Mouse (Mus musculus): ENCODE measurements around the gene Fgf3. TPM values are rescaled to one million over a fixed set of nuclear protein-coding genes. Genes with fewer than 3 reads are reported as not detected.

Fgf3 gene
- polyA plus RNA-seq, 1 experiment from 2014 or later, result not detected

DNA sequence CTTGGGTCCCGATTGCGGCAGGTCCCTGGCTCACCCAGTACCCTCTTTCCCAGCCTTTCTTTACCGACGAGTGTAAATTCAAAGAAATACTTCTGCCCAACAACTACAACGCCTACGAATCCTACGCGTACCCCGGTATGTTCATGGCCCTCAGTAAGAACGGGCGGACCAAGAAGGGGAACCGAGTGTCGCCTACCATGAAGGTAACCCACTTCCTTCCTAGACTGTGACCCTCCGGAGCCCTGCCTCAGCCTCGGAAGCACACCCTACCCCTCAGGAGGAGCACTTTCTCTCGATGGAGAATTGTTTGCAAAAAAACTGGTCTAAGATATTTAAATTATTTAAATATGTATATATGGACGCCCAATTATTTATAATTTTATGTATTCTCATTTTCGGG lies 24.8 kb downstream of the Fgf3 start:
- ATAC-seq (ENCODE audit: insufficient number of reproducible peaks, low FRiP score, low TSS enrichment, low read depth) (no peak), DNase-seq (ENCODE audit: low spot score) (peak; percentile 45)
- Histone ChIP-seq H3K4me1 (ENCODE audit: control insufficient read depth, insufficient read depth, low read length) (peaks cover 8% of the 10 kb centered on the region), H3K4me3 (ENCODE audit: low read depth, low read length) (no peak overlapping the region), H3K9ac (ENCODE audit: low read length) (no peak overlapping the region), H3K27ac (replicated peaks; ENCODE audit: low read depth, low read length) (no peak overlapping the region), H3K27me3 (ENCODE audit: control insufficient read depth, insufficient read depth, low read length) (peaks cover 69% of the 10 kb centered on the region), H3K9me3 (ENCODE audit: control insufficient read depth, low read length) (no peaks in the 10 kb centered on the region), H3K36me3 (ENCODE audit: control insufficient read depth, insufficient read depth, low read length) (no peaks in the 10 kb centered on the region), H3K4me2 (ENCODE audit: low read depth, severe bottlenecking) (no peak overlapping the region)
- WGBS, result 3% methylated on average over 18 of the region's 18 CpGs

DNA sequence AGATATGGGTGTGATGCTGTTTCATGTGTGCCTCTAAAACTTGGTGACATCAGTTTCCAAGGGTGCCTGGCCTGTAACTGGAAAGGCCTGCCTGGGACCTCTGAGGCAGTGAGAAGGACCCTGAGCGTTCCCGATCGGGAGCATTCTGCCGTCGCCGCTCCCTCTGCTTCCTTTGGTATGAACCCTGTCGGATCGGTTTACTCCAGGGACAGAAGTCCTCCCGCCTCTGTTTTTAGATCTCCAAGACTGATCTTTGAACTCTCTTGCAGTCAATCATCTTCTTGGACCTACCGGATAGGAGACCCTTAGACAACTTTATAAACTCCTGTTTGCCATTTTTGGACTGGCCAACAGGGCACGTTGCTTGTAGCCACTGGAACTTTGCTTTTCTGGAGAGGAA lies 25.3 kb downstream of the Fgf3 start:
- Histone ChIP-seq H3K27ac (replicated peaks; ENCODE audit: low read depth, low read length) (no peak overlapping the region), H3K4me2 (ENCODE audit: low read depth, severe bottlenecking) (no peak overlapping the region), H3K27me3 (ENCODE audit: control insufficient read depth, insufficient read depth, low read length) (peaks cover 68% of the 10 kb centered on the region), H3K9me3 (ENCODE audit: control insufficient read depth, low read length) (no peaks in the 10 kb centered on the region), H3K36me3 (ENCODE audit: control insufficient read depth, insufficient read depth, low read length) (no peaks in the 10 kb centered on the region), H3K4me1 (ENCODE audit: control insufficient read depth, insufficient read depth, low read length) (peaks cover 8% of the 10 kb centered on the region), H3K9ac (ENCODE audit: low read length) (no peak overlapping the region), H3K4me3 (ENCODE audit: low read depth, low read length) (no peak overlapping the region)
- WGBS, result 2% methylated on average over 11 of the region's 11 CpGs
- DNase-seq (ENCODE audit: low spot score) (peak; percentile 49), ATAC-seq (ENCODE audit: insufficient number of reproducible peaks, low FRiP score, low TSS enrichment, low read depth) (no peak)

DNA sequence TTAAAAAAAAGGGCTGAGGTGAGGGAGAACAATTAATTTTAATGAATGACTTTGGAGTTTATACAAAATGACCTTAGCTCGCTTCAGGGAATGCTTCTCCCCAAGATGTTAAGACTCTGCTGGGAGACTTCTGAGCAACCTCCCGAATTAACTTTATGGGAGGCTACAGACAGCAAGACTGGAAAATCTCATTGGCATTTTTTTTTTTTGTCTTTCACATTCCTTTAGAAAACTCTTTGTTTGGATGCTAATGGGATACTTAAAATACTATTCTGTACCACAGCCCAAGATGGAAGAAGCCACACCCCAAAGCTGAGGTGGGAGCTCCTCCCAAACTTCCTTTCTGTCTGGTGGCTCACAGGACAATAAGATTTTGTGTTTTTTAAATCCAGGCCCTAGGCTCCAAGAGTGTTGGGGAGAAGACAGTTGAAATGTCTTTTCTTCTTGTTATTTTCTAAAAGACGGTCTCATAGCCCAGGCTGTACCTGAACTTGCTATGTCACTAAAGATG lies 26.3 kb downstream of the Fgf3 start:
- H3K4me2 ChIP-seq (ENCODE audit: low read depth, severe bottlenecking), result no peak overlapping the region
- H3K27me3 ChIP-seq (ENCODE audit: control insufficient read depth, insufficient read depth, low read length), result peaks cover 66% of the 10 kb centered on the region
- no peak overlapping the region for H3K4me3 ChIP-seq (ENCODE audit: low read depth, low read length)
- H3K27ac ChIP-seq (replicated peaks; ENCODE audit: low read depth, low read length), result no peak overlapping the region
- H3K9ac ChIP-seq (ENCODE audit: low read length), result no peak overlapping the region
- H3K4me1 ChIP-seq (ENCODE audit: control insufficient read depth, insufficient read depth, low read length), result peaks cover 8% of the 10 kb centered on the region
- 53% methylated on average over 3 of the region's 3 CpGs for WGBS
- H3K36me3 ChIP-seq (ENCODE audit: control insufficient read depth, insufficient read depth, low read length), result no peaks in the 10 kb centered on the region
- no peaks in the 10 kb centered on the region for H3K9me3 ChIP-seq (ENCODE audit: control insufficient read depth, low read length)
- ATAC-seq (ENCODE audit: insufficient number of reproducible peaks, low FRiP score, low TSS enrichment, low read depth) (no peak), DNase-seq (ENCODE audit: low spot score) (no peak)

DNA sequence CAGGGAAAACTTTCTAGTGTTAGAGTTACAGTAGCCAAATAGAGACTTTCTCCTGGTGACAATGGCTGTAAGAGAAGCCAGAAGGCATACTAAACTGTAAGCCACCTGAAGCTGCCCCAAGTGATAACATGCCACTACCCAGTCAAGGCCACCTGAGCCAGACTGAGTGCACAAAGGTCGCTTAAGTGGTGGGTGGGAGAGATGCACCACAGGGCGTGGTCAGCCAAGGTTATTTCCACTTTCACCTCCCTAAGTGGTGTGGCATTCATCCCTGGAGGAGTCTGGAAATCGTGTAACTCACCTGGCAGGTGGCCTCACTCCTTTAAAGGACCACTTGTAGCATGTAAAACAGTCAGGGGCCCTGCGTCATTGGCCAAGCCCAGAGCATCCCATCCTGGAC lies 29.3 kb downstream of the Fgf3 start:
- no peaks in the 10 kb centered on the region for H3K36me3 ChIP-seq (ENCODE audit: control insufficient read depth, insufficient read depth, low read length)
- H3K4me2 ChIP-seq (ENCODE audit: low read depth, severe bottlenecking), result no peak overlapping the region
- no peaks in the 10 kb centered on the region for H3K4me1 ChIP-seq (ENCODE audit: control insufficient read depth, insufficient read depth, low read length)
- no peak overlapping the region for H3K9ac ChIP-seq (ENCODE audit: low read length)
- no peaks in the 10 kb centered on the region for H3K9me3 ChIP-seq (ENCODE audit: control insufficient read depth, low read length)
- DNase-seq (ENCODE audit: low spot score) (no peak), ATAC-seq (ENCODE audit: insufficient number of reproducible peaks, low FRiP score, low TSS enrichment, low read depth) (no peak)
- H3K27ac ChIP-seq (replicated peaks; ENCODE audit: low read depth, low read length), result no peak overlapping the region
- H3K27me3 ChIP-seq (ENCODE audit: control insufficient read depth, insufficient read depth, low read length), result peaks cover 36% of the 10 kb centered on the region
- no peak overlapping the region for H3K4me3 ChIP-seq (ENCODE audit: low read depth, low read length)
- 74% methylated on average over 4 of the region's 4 CpGs for WGBS

DNA sequence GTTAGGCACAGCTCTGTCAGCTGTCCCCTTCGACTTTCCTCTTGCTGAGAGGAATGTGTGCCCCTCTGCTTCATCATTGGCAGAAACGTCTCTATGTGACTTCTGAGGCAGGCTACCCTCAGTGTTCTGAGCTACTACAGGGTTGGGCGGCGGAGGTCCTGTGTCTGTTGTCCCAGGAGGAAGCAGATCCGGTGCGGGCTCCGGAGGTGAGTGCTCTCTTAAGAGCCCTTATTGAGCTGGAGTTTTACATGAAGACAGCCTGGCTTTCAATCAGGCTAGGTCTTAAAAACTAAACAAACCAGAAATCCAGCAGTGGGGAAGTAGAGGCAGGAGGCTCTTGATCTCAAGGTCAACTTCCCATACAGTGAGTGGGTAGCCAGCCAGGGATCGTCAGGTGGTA lies 29.7 kb downstream of the Fgf3 start:
- DNase-seq (ENCODE audit: low spot score), result no peak
- WGBS, result 79% methylated on average over 8 of the region's 8 CpGs
- no peak overlapping the region for H3K4me3 ChIP-seq (ENCODE audit: low read depth, low read length)
- H3K36me3 ChIP-seq (ENCODE audit: control insufficient read depth, insufficient read depth, low read length), result no peaks in the 10 kb centered on the region
- H3K4me2 ChIP-seq (ENCODE audit: low read depth, severe bottlenecking), result no peak overlapping the region
- H3K9me3 ChIP-seq (ENCODE audit: control insufficient read depth, low read length), result no peaks in the 10 kb centered on the region
- H3K27ac ChIP-seq (replicated peaks; ENCODE audit: low read depth, low read length), result no peak overlapping the region
- ATAC-seq (ENCODE audit: insufficient number of reproducible peaks, low FRiP score, low TSS enrichment, low read depth), result no peak
- peaks cover 32% of the 10 kb centered on the region for H3K27me3 ChIP-seq (ENCODE audit: control insufficient read depth, insufficient read depth, low read length)
- H3K4me1 ChIP-seq (ENCODE audit: control insufficient read depth, insufficient read depth, low read length), result no peaks in the 10 kb centered on the region
- no peak overlapping the region for H3K9ac ChIP-seq (ENCODE audit: low read length)

DNA sequence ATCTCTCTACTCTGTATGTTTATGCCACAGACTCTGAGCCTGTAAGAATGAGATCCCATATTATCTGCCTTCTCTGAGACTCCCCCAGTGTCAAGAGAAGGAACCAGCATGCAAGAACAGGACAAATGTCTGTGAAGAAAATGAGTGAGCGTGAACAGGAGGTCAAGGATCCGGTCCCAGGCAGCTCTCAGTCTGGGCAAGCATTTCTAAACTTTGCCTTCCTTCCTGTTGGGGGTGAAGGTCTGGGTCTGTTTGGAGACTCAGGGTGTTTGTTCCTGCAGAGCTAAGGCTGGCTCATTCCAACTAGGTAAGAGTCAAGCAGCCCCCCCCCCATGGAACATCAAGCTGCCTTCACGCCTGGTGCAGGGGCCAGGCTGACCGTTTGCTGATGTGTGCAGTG lies 34.5 kb downstream of the Fgf3 start:
- ATAC-seq (ENCODE audit: insufficient number of reproducible peaks, low FRiP score, low TSS enrichment, low read depth) (no peak), DNase-seq (ENCODE audit: low spot score) (no peak)
- WGBS, result 60% methylated on average over 4 of the region's 4 CpGs
- H3K9me3 ChIP-seq (ENCODE audit: control insufficient read depth, low read length), result no peaks in the 10 kb centered on the region
- no peak overlapping the region for H3K27ac ChIP-seq (replicated peaks; ENCODE audit: low read depth, low read length)
- H3K4me3 ChIP-seq (ENCODE audit: low read depth, low read length), result no peak overlapping the region
- H3K4me2 ChIP-seq (ENCODE audit: low read depth, severe bottlenecking), result no peak overlapping the region
- no peaks in the 10 kb centered on the region for H3K27me3 ChIP-seq (ENCODE audit: control insufficient read depth, insufficient read depth, low read length)
- H3K4me1 ChIP-seq (ENCODE audit: control insufficient read depth, insufficient read depth, low read length), result no peaks in the 10 kb centered on the region
- no peak overlapping the region for H3K9ac ChIP-seq (ENCODE audit: low read length)
- no peaks in the 10 kb centered on the region for H3K36me3 ChIP-seq (ENCODE audit: control insufficient read depth, insufficient read depth, low read length)

DNA sequence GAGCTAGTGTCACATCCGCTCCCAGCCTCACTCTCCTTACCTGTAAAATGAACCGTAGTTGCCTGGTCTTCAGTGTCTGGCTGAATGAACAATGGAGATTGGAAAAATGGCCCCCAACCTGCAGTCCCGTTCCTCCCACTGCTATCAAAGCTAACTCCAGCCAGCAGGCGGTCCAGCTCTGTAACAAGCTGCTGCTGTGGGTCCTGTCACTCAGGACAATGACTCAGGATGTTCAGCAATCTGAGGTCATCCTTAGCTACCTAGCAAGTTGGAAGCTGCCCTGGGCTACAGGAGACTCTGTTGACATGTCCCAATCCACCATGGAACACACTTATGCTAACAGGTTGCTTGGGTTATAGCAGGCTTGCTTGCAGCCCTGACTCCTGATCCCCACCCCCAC lies 35.3 kb downstream of the Fgf3 start:
- no peak overlapping the region for H3K4me3 ChIP-seq (ENCODE audit: low read depth, low read length)
- no peak for DNase-seq (ENCODE audit: low spot score)
- H3K36me3 ChIP-seq (ENCODE audit: control insufficient read depth, insufficient read depth, low read length), result no peaks in the 10 kb centered on the region
- H3K4me2 ChIP-seq (ENCODE audit: low read depth, severe bottlenecking), result no peak overlapping the region
- no peak for ATAC-seq (ENCODE audit: insufficient number of reproducible peaks, low FRiP score, low TSS enrichment, low read depth)
- no peak overlapping the region for H3K9ac ChIP-seq (ENCODE audit: low read length)
- H3K27me3 ChIP-seq (ENCODE audit: control insufficient read depth, insufficient read depth, low read length), result no peaks in the 10 kb centered on the region
- no peak overlapping the region for H3K27ac ChIP-seq (replicated peaks; ENCODE audit: low read depth, low read length)
- 78% methylated on average over 4 of the region's 4 CpGs for WGBS
- H3K4me1 ChIP-seq (ENCODE audit: control insufficient read depth, insufficient read depth, low read length), result no peaks in the 10 kb centered on the region
- no peaks in the 10 kb centered on the region for H3K9me3 ChIP-seq (ENCODE audit: control insufficient read depth, low read length)

DNA sequence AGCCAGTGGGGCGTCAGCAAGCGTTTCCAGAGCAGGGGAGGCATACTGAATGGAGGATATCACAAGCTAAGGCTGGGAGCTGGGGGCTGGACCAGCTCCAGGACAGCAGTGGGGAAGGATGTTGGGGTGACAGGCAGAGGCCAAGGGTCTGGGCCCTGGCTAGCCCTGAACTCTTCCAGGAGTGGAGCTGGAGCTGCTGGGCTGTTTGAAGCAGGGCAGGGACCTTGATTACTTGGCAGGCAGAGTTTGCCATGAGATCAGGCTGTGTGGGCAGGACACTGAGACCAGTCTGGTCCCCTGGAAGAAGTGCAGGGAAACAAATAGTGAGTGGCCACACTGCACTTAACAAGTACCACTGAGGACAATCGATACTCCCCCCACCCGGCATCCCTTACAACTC lies 36.3 kb downstream of the Fgf3 start:
- Histone ChIP-seq H3K9me3 (ENCODE audit: control insufficient read depth, low read length) (no peaks in the 10 kb centered on the region), H3K27ac (replicated peaks; ENCODE audit: low read depth, low read length) (no peak overlapping the region), H3K27me3 (ENCODE audit: control insufficient read depth, insufficient read depth, low read length) (no peaks in the 10 kb centered on the region), H3K4me1 (ENCODE audit: control insufficient read depth, insufficient read depth, low read length) (no peaks in the 10 kb centered on the region), H3K4me3 (ENCODE audit: low read depth, low read length) (no peak overlapping the region), H3K4me2 (ENCODE audit: low read depth, severe bottlenecking) (no peak overlapping the region), H3K36me3 (ENCODE audit: control insufficient read depth, insufficient read depth, low read length) (no peaks in the 10 kb centered on the region), H3K9ac (ENCODE audit: low read length) (no peak overlapping the region)
- ATAC-seq (ENCODE audit: insufficient number of reproducible peaks, low FRiP score, low TSS enrichment, low read depth) (no peak), DNase-seq (ENCODE audit: low spot score) (no peak)
- WGBS, result 65% methylated on average over 4 of the region's 4 CpGs

DNA sequence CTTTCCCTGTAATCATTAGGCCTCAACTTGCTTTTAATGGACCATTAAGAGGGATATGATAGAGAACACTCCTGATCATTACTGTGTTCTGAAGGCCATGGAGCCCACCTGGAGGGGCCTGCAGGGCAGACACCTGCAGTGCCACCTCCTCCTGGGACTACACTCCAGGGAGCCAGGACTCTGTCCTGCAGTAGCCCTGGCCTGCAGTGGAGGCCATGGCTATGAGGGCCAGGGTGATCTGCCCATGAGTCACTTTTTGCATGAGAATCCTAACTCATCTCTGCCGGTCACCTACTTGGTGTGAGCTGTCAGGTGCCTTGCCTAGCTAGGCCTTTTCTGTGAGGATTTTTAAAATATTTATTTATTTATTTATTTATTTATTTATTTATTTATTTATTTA lies 40.5 kb downstream of the Fgf3 start:
- WGBS, result 92% methylated on average over 1 of the region's 1 CpGs
- DNase-seq (ENCODE audit: low spot score) (no peak), ATAC-seq (ENCODE audit: insufficient number of reproducible peaks, low FRiP score, low TSS enrichment, low read depth) (no peak)
- H3K27ac ChIP-seq (replicated peaks; ENCODE audit: low read depth, low read length), result no peak overlapping the region
- no peaks in the 10 kb centered on the region for H3K27me3 ChIP-seq (ENCODE audit: control insufficient read depth, insufficient read depth, low read length)
- H3K4me2 ChIP-seq (ENCODE audit: low read depth, severe bottlenecking), result no peak overlapping the region
- H3K4me3 ChIP-seq (ENCODE audit: low read depth, low read length), result no peak overlapping the region
- H3K4me1 ChIP-seq (ENCODE audit: control insufficient read depth, insufficient read depth, low read length), result 0 out of 2 replicates have a peak, but pooled peaks cover 3% of the 10 kb centered on the region
- no peaks in the 10 kb centered on the region for H3K9me3 ChIP-seq (ENCODE audit: control insufficient read depth, low read length)
- H3K36me3 ChIP-seq (ENCODE audit: control insufficient read depth, insufficient read depth, low read length), result no peaks in the 10 kb centered on the region
- H3K9ac ChIP-seq (ENCODE audit: low read length), result no peak overlapping the region
